Mouse (Mus musculus) layer of hippocampus, adult 2 months (tissue): ENCODE data around the gene St6gal1. TPM values are rescaled to one million over a fixed set of nuclear protein-coding genes. Genes with fewer than 3 reads are reported as not detected.

Experiments used
- DNase-seq, 2 experiments: peaks; one replicate each; pipeline ENCODE4 v3.0.0; 2022; ENCODE audit warnings: low spot score in 2 of 2
- H3K27ac ChIP-seq: fragments of 200-600 bp; 2 replicates; pipeline ENCODE4 v1.8.1; 2022
- H3K4me3 ChIP-seq: fragments of 200-600 bp; 2 replicates; pipeline ENCODE4 v1.8.1; 2022; ENCODE audit warnings: mild to moderate bottlenecking
- CTCF ChIP-seq: fragments of 200-600 bp; conservative IDR thresholded peaks from 2 replicates; pipeline ENCODE4 v1.8.1; 2022; ENCODE audit warnings: antibody characterized with exemption, mild to moderate bottlenecking, moderate library complexity
- total RNA-seq, 2 experiments: library from RNA; stranded (reverse); gene quantifications; 2 replicates each; pipeline ENCODE4 v1.2.3; 2021

The St6gal1 gene
- total RNA-seq, 2 experiments from 2014 or later: 15.2 to 17.3 TPM

DNA sequence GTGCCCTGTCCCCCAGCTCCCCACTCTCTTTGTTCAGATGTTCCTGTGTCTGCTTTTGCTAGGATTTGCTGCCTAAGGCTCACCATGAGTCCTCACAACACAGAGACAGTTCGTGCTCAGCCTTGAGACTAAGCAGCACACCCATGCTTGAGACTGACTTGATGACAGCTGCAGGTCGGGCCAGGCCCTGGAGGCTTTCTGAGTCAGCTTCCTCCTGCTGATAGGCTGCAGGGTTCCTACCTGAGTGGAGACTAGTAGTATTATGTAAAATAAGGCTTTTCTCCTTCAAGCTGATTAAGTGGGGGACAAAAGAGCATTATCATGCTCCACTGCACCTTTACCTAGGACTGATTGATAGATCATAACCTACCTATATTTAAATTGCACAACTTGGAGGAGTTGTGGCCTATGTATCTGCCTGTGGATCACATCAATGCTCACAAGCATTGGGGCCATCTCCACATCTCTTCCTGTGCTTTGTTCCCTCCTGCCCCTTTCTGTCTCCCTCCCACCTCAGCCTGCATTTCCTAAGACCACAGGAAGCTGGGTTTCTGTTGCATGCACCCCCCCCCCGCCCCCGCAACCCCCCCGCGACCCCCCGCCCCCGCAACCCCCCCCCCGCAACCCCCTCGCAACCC lies 37.7 kb downstream of the St6gal1 start:
- no peak overlapping the region for H3K27ac ChIP-seq
- TF ChIP-seq CTCF: no peak
- DNase-seq: no peak
- no peak overlapping the region for H3K4me3 ChIP-seq

DNA sequence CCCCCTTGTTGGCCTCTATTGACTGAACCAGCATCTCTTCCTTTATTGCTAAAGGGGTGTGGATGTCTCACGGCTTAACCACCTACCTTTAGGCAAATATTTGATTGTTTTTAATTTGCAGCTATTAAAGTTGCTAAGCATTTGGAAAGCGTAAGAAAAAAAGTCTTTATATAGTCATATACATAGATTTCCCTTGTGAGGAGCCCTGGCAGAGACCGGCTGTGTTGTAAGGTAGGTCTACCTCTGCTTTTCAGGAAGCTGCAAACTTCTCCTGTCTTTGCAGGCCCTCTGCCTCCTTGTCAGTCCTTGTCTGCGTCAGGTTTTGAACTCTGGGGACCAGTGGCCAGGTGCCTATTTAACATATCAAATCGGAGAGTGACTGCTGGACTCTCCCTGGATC lies 38.3 kb downstream of the St6gal1 start:
- no peak for DNase-seq
- no peak overlapping the region for H3K27ac ChIP-seq
- no peak for TF ChIP-seq CTCF
- H3K4me3 ChIP-seq: no peak overlapping the region

GRCm38 (mm10) chr16:23264999-23265398 lies 40.5 kb downstream of the St6gal1 start:
- no peak for DNase-seq
- no peak overlapping the region for H3K27ac ChIP-seq
- no peak overlapping the region for H3K4me3 ChIP-seq
- TF ChIP-seq CTCF: no peak

GRCm38 (mm10) chr16:23265481-23265880 lies 40.9 kb downstream of the St6gal1 start:
- no peak for TF ChIP-seq CTCF

DNA sequence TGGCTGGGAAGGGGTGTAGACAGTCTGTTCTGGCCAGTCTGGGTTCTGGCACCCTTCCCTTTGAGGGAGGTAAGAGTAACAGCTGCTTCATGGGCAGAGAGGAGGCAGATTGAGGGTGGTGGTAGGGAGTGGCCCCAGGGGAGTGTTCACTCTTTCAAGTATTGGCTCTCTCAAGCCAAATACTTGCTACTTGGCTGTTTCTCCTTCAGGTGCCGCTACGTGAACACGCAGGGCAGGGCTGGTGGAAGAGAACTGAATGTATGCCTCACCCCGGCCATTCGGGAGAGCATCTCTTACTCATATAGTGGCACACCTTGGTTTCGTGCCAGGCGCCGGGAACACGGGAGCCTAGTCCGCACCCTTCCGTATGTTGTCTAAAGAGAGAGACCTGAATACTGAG lies 41.8 kb downstream of the St6gal1 start:
- no peak for TF ChIP-seq CTCF
- Histone ChIP-seq H3K27ac (no peak overlapping the region), H3K4me3 (no peak overlapping the region)
- no peak for DNase-seq

More at GRCm38 (mm10) chr16:23265481-23265880, 40.9 kb downstream of the St6gal1 start:
- DNase-seq: no peak
- no peak overlapping the region for H3K4me3 ChIP-seq
- H3K27ac ChIP-seq: peak overlapping the region; percentile 1; the same call in 1 of the 2 replicates

DNA sequence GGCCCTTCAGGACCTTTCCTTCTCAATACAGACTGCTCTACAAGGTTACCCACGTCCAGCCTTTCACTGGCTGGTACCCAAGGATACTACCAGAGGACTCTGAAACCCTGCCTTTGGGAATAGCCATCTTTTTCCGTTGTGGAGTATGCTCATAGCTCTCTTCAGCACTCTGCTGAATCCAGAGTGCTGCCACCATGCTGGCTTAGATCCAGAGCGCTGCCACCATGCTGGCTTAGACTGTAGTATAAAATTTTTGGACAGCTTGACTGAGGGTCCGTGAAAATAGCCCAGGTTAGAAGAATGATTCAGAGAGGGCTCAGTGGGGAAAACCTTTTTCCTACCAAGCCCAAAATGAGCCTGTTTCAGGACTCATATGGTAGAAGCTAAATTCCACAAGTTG lies 42.4 kb downstream of the St6gal1 start:
- Histone ChIP-seq H3K4me3 (no peak overlapping the region), H3K27ac (no peak overlapping the region)
- no peak for DNase-seq
- no peak for TF ChIP-seq CTCF

GRCm38 (mm10) chr16:23268231-23268630 lies 43.7 kb downstream of the St6gal1 start:
- H3K27ac ChIP-seq: peak overlapping the region; percentile 48; the same call in 1 of the 2 replicates
- DNase-seq: no peak
- no peak overlapping the region for H3K4me3 ChIP-seq
- no peak for TF ChIP-seq CTCF

DNA sequence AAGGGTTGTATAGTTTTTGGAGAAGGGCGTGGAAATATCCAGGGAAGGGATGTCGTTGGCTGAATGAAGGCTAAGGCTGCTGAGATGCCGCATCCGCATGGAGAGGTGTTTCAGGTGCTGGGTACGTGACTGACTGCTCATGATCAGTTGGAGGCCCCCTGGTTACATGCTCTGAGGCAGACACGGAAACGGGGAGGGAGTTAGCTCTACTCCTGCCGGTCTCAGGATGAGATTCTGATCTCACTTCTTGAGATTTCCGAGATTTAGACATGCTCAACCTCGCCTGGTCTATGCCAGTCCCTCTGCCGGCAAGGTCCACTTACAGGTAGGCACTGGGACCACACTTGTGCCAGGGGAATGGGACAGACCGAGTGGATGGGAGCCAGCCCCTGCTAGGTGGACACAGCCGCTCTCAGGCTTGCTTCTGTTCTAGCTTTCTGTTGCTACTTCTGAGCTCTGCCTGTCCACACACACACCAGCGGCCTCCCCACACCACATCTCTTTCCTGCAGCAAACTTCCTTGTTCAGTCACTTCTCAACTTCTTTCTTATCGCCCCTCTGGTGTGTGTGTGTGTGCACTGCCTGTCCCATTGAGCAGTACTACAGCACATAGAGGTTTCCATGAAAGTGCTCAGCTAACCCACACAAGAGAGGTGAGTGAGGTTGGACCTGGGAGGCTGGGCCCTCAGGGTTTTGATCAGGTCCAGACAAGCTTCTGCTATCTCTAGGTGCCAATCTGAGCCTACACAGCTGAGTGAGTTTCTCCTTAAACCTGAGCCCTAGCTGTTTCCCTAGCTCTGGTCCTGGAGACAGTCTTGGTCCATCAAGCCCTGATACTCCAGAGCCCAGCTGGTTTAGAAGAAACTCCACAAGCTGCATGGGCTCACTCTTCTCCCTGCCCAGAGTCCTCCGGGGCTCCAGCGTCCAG lies 44.8 kb downstream of the St6gal1 start:
- H3K27ac ChIP-seq: peak overlapping the region; percentile 87
- no peak for DNase-seq
- H3K4me3 ChIP-seq: no peak overlapping the region
- no peak for TF ChIP-seq CTCF

DNA sequence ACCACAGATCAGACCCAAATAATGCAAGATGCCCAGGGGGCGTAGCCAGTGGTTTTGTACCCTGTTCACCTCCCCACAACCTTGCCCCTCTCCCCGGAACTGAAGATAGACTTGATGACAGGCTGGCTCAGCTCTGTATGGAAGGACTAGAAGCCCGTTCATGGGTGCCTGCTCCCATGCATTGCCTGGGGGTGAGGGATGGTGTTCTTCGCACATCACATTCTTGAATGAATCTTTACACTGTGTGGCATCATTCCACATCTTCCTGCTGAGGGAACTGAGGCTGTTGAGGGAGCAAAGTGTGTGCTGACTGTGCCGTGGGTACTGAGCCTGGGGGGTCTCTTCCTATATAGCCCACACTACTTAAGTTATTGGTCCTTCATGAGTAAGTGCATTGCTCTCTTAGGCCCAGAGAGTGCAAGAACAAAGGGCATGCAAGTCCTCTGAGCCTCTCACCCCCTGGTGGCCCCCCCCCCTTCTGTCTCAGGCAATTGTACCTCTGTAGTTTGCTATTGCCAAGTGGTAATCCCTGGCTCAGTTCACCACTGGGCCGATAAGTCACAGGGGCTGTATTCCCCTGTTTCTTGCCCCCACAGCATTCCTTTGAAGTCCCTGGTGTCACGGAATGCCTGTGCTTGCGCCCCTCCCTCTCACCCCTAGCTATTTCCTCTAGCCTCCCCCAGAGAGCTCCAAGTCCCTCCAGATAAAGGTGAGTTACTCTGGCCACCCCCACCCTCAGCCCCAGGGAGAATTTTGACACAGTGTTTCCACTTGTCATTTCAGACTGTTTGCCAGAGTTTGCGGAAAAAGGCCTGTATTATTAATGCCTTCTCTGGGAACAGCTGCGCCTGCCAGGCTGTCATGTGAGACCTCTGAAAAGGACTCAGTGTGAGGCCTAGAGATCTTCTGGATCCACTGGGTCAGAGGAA lies 45.7 kb downstream of the St6gal1 start:
- no peak for DNase-seq
- Histone ChIP-seq H3K27ac (peak overlapping the region; percentile 87), H3K4me3 (no peak overlapping the region)
- TF ChIP-seq CTCF: no peak

DNA sequence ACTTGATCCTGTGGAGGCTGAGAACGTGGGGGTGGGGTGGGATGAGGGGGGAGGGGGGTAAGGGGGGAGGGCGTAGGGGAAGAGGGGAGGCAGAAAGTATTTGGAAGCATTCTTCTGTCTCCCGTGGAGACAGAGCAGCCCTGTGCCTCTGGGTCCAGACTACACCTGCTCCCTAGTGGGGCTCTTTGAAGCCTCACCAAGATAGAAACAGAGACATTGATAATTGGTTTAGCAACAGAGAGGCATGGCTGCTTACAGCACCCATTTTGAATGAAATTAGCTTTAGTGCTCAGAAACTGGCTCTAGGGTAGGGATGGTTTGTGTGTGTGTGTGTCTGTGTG lies 46.3 kb downstream of the St6gal1 start:
- Histone ChIP-seq H3K4me3 (no peak overlapping the region), H3K27ac (peak overlapping the region; percentile 87; the same call in 1 of the 2 replicates)
- TF ChIP-seq CTCF: no peak
- no peak for DNase-seq

- no peak for DNase-seq
- peak overlapping the region; percentile 87 for H3K27ac ChIP-seq
- TF ChIP-seq CTCF: no peak
- H3K4me3 ChIP-seq: no peak overlapping the region
Observed at GRCm38 (mm10) chr16:23271746-23272520, 47.4 kb downstream of the St6gal1 start.
